Mouse (Mus musculus) limb, embryonic 14.5 days (tissue): ENCODE measurements at regions not wholly inside any gene's neighbourhood (a gene's known extent, or its start where the extent isn't known, plus 50 kb on each side); places are given as distances from the start of the nearest gene placed in this dataset.

ENCODE experiments used
- ATAC-seq: fragments of 200-750 bp; cut with Nextera tagmentation; 2 replicates; pipeline ENCODE4 v1.8.0; 2017; ENCODE audit warnings: low read depth, moderate number of reproducible peaks, moderate TSS enrichment; ENCODE audit not compliant: low FRiP score
- DNase-seq: peaks from one replicate; pipeline ENCODE4 v3.0.0-alpha.2; 2015; ENCODE audit warnings: low spot score
- H3K27ac ChIP-seq: fragments of 300-500 bp; sonication (generic); replicated peaks from 2 replicates; pipeline ENCODE4 v1.5.1; 2014; ENCODE audit warnings: low read depth, mild to moderate bottlenecking, low read length, moderate library complexity, mixed read lengths
- H3K27me3 ChIP-seq: fragments of 300-500 bp; sonication (generic); 2 replicates; pipeline ENCODE4 v1.6.1; 2014; ENCODE audit warnings: low read length, mixed read lengths; ENCODE audit not compliant: control insufficient read depth, insufficient read depth
- H3K36me3 ChIP-seq: fragments of 300-500 bp; sonication (generic); 2 replicates; pipeline ENCODE4 v1.6.1; 2014; ENCODE audit warnings: mild to moderate bottlenecking, low read length, moderate library complexity, mixed read lengths; ENCODE audit not compliant: control insufficient read depth, insufficient read depth
- H3K4me1 ChIP-seq: fragments of 300-500 bp; sonication (generic); 2 replicates; pipeline ENCODE4 v1.6.1; 2014; ENCODE audit warnings: antibody characterized with exemption, low read length, mixed read lengths; ENCODE audit not compliant: control insufficient read depth, insufficient read depth
- H3K4me2 ChIP-seq: fragments of 300-500 bp; sonication (generic); replicated peaks from 2 replicates; pipeline ENCODE4 v1.6.1; 2014; ENCODE audit warnings: low read depth, mild to moderate bottlenecking, low read length, moderate library complexity; ENCODE audit not compliant: severe bottlenecking
- H3K4me3 ChIP-seq: fragments of 300-500 bp; sonication (generic); replicated peaks from 2 replicates; pipeline ENCODE4 v1.5.1; 2014; ENCODE audit warnings: low read length
- H3K9ac ChIP-seq: fragments of 300-500 bp; sonication (generic); 2 replicates; pipeline ENCODE4 v1.6.1; 2014; ENCODE audit warnings: mild to moderate bottlenecking, low read depth, low read length, moderate library complexity; ENCODE audit not compliant: severe bottlenecking
- H3K9me3 ChIP-seq: fragments of 300-500 bp; sonication (generic); 2 replicates; pipeline ENCODE4 v1.6.1; 2016; ENCODE audit warnings: low read length; ENCODE audit not compliant: control insufficient read depth
- POLR2A ChIP-seq: fragments of 200-500 bp; IDR thresholded peaks from 2 replicates; pipeline ENCODE4 v1.8.0; 2012; ENCODE audit warnings: inconsistent platforms, mild to moderate bottlenecking, moderate library complexity, borderline replicate concordance; ENCODE audit not compliant: insufficient read depth, insufficient read length; ENCODE audit errors: extremely low read depth
- WGBS: fragments of 180-500 bp; shearing (Covaris S2); extraction: QIAGEN DNeasy Blood & Tissue Kit; methylation state at CpG from one replicate; pipeline ENCODE4 v1.1.7; 2014; 5-methylcytosine and 5-hydroxymethylcytosine counted together

GRCm38 (mm10) chr3:52735939-52736338 lies 281.1 kb downstream of the Cog6 start:
- no peaks in the 10 kb centered on the region for H3K4me1 ChIP-seq

DNA sequence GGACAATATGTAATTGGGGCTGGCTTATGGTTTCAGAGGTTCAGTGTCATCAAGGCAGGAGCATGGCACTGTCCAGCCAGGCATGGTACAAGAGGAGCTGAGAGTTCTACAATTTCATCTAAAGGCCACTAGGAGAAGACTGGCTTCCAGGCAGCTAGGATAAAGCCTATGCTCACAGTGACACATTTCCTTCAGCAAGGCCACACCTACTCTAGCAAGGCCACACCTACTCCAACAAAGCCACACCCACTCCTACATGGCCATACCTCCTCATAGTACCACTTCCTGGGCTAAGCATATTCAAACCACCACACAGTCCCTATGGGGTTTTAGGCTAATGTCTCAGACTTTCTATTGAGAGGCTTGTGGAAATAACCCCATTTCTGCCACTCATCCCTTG lies 285.1 kb downstream of the Cog6 start:
- Histone ChIP-seq H3K9me3 (no peaks in the 10 kb centered on the region), H3K9ac (no peak overlapping the region), H3K4me3 (no peak overlapping the region), H3K36me3 (no peaks in the 10 kb centered on the region), H3K27me3 (no peaks in the 10 kb centered on the region), H3K4me1 (no peaks in the 10 kb centered on the region), H3K27ac (no peak overlapping the region), H3K4me2 (no peak overlapping the region)
- ATAC-seq (no peak), DNase-seq (no peak)
- TF ChIP-seq POLR2A = no peak

More at GRCm38 (mm10) chr3:52735939-52736338, 281.1 kb downstream of the Cog6 start:
- Histone ChIP-seq H3K9me3 (no peaks in the 10 kb centered on the region), H3K4me3 (no peak overlapping the region), H3K27me3 (no peaks in the 10 kb centered on the region), H3K27ac (no peak overlapping the region), H3K36me3 (no peaks in the 10 kb centered on the region), H3K4me2 (no peak overlapping the region), H3K9ac (no peak overlapping the region)
- ATAC-seq (no peak), DNase-seq (no peak)
- WGBS = 92% methylated on average over 7 of the region's 7 CpGs
- no peak for TF ChIP-seq POLR2A

GRCm38 (mm10) chr3:52731491-52731890 lies 285.5 kb downstream of the Cog6 start:
- Histone ChIP-seq H3K27ac (no peak overlapping the region), H3K4me1 (no peaks in the 10 kb centered on the region), H3K4me3 (no peak overlapping the region), H3K4me2 (no peak overlapping the region), H3K36me3 (no peaks in the 10 kb centered on the region), H3K9ac (no peak overlapping the region), H3K9me3 (no peaks in the 10 kb centered on the region), H3K27me3 (no peaks in the 10 kb centered on the region)
- no peak; the same call in 1 of the 2 replicates for ATAC-seq
- WGBS = 37% methylated on average over 3 of the region's 3 CpGs
- no peak for TF ChIP-seq POLR2A
- no peak for DNase-seq

DNA sequence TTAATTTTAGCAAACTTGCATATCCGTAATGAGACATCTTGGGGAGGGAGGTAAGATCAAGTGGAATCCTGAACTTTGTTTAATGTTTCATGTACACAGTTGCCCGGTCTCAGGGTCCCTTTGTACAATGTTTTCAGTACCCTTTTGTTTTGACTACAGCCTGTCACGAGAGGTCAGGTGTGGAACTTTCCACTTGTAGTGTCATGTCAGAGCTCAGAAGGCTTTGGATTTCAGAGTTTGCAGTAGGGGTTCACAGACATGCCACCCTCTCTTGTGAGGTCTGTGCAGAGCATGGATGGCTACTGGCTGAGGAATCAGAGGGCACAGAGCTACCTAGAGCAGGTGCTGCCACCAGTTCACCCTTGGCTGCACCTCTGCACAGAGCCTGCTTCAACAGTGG lies 287.3 kb downstream of the Cog6 start:
- no peak overlapping the region for H3K4me3 ChIP-seq
- no peaks in the 10 kb centered on the region for H3K36me3 ChIP-seq
- DNase-seq = no peak
- no peaks in the 10 kb centered on the region for H3K9me3 ChIP-seq
- no peak overlapping the region for H3K4me2 ChIP-seq
- H3K27me3 ChIP-seq = no peaks in the 10 kb centered on the region
- no peak overlapping the region for H3K27ac ChIP-seq
- no peak for TF ChIP-seq POLR2A
- no peaks in the 10 kb centered on the region for H3K4me1 ChIP-seq
- WGBS = 92% methylated on average over 3 of the region's 3 CpGs
- no peak for ATAC-seq
- no peak overlapping the region for H3K9ac ChIP-seq

- Histone ChIP-seq H3K9ac (no peak overlapping the region), H3K27me3 (no peaks in the 10 kb centered on the region), H3K4me1 (no peaks in the 10 kb centered on the region), H3K4me2 (no peak overlapping the region), H3K9me3 (no peaks in the 10 kb centered on the region), H3K36me3 (no peaks in the 10 kb centered on the region), H3K4me3 (no peak overlapping the region), H3K27ac (no peak overlapping the region)
- ATAC-seq (no peak), DNase-seq (no peak)
- no peak for TF ChIP-seq POLR2A
- WGBS = 80% methylated on average over 6 of the region's 6 CpGs
These were observed 288.2 kb downstream of the Cog6 start for GRCm38 (mm10) chr3:52728860-52729259.

DNA sequence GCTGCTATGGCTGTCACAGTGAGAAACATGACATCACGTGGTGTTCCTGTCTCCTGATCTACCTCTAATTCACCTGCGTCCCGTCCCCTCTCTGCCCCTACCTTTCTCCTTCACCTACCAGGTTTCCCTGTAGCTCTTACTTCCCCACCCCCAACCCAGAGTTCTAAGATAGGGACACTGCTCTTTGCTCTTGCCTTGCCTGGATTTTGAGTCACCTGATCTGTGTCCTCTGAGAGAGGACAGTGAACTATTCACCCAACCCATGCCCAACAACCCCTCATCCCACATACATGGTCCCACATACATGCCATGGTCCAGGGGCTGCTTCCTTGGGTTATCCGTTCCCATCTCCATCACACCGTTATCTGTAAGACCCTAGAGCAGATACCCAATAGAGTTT lies 288.6 kb downstream of the Cog6 start:
- no peak overlapping the region for H3K4me2 ChIP-seq
- ATAC-seq = no peak
- no peaks in the 10 kb centered on the region for H3K9me3 ChIP-seq
- H3K4me1 ChIP-seq = no peaks in the 10 kb centered on the region
- no peak for DNase-seq
- H3K9ac ChIP-seq = no peak overlapping the region
- no peak overlapping the region for H3K27ac ChIP-seq
- no peaks in the 10 kb centered on the region for H3K36me3 ChIP-seq
- TF ChIP-seq POLR2A = no peak
- H3K27me3 ChIP-seq = no peaks in the 10 kb centered on the region
- H3K4me3 ChIP-seq = no peak overlapping the region
- 98% methylated on average over 5 of the region's 5 CpGs for WGBS
